Mouse (Mus musculus) heart, embryonic 14.5 days (tissue): ENCODE data around the gene Olfr1395. TPM values are rescaled to one million over a fixed set of nuclear protein-coding genes. Genes with fewer than 3 reads are reported as not detected.
A peak's percentile ranks its signal among the peaks of the same experiment; 100 is the strongest.

ENCODE experiments used
- ATAC-seq: fragments of 200-750 bp; cut with Nextera tagmentation; 2 replicates; pipeline ENCODE4 v1.8.0; 2017; ENCODE audit warnings: low read depth, moderate TSS enrichment; ENCODE audit not compliant: insufficient number of reproducible peaks, insufficient read depth, low FRiP score
- H3K27ac ChIP-seq, 2 experiments: fragments of 200-500 bp in 1 of 2; fragments of 300-500 bp in 1 of 2; sonication (generic) in 1 of 2; replicated peaks in 1 of 2; 2 replicates each; pipeline ENCODE4 v1.5.1; 2012 to 2014; ENCODE audit warnings: low read depth in 2 of 2, low read length in 2 of 2, control low read depth in 1 of 2, mild to moderate bottlenecking in 1 of 2, mixed read lengths in 1 of 2; ENCODE audit not compliant: control insufficient read depth in 1 of 2, insufficient read depth in 1 of 2
- H3K27me3 ChIP-seq: fragments of 300-500 bp; sonication (generic); 2 replicates; pipeline ENCODE4 v1.6.1; 2014; ENCODE audit warnings: mild to moderate bottlenecking, low read length, control low read depth; ENCODE audit not compliant: control insufficient read depth, insufficient read depth
- H3K36me3 ChIP-seq: fragments of 300-500 bp; sonication (generic); 2 replicates; pipeline ENCODE4 v1.6.1; 2014; ENCODE audit warnings: mild to moderate bottlenecking, control low read depth, low read length, mixed read lengths; ENCODE audit not compliant: control insufficient read depth, insufficient read depth
- H3K4me1 ChIP-seq, 2 experiments: fragments of 200-500 bp in 1 of 2; fragments of 300-500 bp in 1 of 2; sonication (generic) in 1 of 2; 2 replicates each; pipeline ENCODE4 v1.6.1; 2012 to 2014; ENCODE audit warnings: low read length in 2 of 2, control low read depth in 1 of 2, mixed read lengths in 1 of 2; ENCODE audit not compliant: control insufficient read depth in 2 of 2, insufficient read depth in 2 of 2
- H3K4me2 ChIP-seq: fragments of 300-500 bp; sonication (generic); 2 replicates; pipeline ENCODE4 v1.6.1; 2014; ENCODE audit warnings: mild to moderate bottlenecking, low read length
- H3K4me3 ChIP-seq, 2 experiments: fragments of 200-500 bp in 1 of 2; fragments of 300-500 bp in 1 of 2; sonication (generic) in 1 of 2; 2 replicates each; pipeline ENCODE4 v1.5.1; 2012 to 2014; ENCODE audit warnings: low read length in 2 of 2, mild to moderate bottlenecking in 2 of 2, control low read depth in 1 of 2, low read depth in 1 of 2, moderate library complexity in 1 of 2; ENCODE audit not compliant: control insufficient read depth in 1 of 2, insufficient read depth in 1 of 2
- H3K9ac ChIP-seq: fragments of 300-500 bp; sonication (generic); 2 replicates; pipeline ENCODE4 v1.6.1; 2014; ENCODE audit warnings: mild to moderate bottlenecking, low read length
- H3K9me3 ChIP-seq: fragments of 300-500 bp; sonication (generic); 2 replicates; pipeline ENCODE4 v1.6.1; 2016; ENCODE audit warnings: low read length, control low read depth; ENCODE audit not compliant: control insufficient read depth
- WGBS: fragments of 180-500 bp; shearing (Covaris S2); extraction: QIAGEN DNeasy Blood & Tissue Kit; methylation state at CpG from one replicate; pipeline ENCODE4 v1.1.7; 2014; 5-methylcytosine and 5-hydroxymethylcytosine counted together
- polyA plus RNA-seq: library from polyadenylated mRNA; unstranded; fragments of >200 nt; fragmentation: Nextera tagmentation; extraction: Ambion mirVana; gene quantifications from 2 replicates; pipeline ENCODE4 v1.2.1, GENCODE M21; 2014

Gene Olfr1395
- polyA plus RNA-seq, 1 experiment from 2014 or later = not detected

DNA sequence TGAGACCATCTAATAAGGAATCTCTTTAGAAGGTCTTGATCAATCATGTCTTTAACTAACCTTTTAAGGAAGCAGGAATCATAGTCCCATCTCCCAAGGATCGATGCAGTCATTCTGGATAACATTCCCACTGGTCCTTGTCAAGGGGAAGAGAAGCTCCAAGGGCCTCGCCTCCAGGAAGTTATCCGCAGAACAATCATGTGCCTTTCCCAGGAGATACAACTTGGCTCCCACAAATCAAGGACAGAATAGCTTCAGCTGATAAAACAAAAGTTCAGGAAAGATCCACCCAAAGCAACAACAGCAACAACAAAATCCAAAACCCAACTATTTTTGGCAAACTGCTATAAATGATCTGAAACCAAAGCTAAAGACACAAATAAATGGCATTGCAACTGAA lies 22.4 kb upstream of the Olfr1395 start:
- Histone ChIP-seq H3K9me3 (no peaks in the 10 kb centered on the region), H3K27me3 (no peaks in the 10 kb centered on the region), H3K4me1 (no peaks in the 10 kb centered on the region), H3K4me3 (no peak overlapping the region), H3K4me2 (no peak overlapping the region), H3K36me3 (no peaks in the 10 kb centered on the region), H3K27ac (no peak overlapping the region), H3K9ac (no peak overlapping the region)
- WGBS = 63% methylated on average over 3 of the region's 3 CpGs
- ATAC-seq = no peak

DNA sequence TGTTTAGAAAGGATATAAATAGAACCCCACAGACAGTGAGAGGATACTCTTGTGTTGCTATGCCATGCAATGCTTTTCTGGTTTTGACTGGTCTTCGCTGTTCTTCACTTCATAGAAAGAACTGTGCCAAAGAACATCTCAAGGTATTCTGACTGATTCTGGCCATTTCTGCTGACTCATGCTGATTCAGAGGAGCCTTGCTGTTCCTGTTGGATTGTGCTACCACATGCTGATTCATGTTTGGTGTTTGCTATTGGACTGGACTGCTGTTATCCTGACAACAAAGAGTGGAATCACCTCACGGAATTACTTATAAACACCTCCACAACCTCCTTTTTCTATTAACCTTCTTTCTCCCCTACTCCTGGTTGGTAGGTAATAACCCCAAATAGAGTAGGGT lies 17.9 kb upstream of the Olfr1395 start:
- H3K4me1 ChIP-seq = no peaks in the 10 kb centered on the region
- H3K9ac ChIP-seq = no peak overlapping the region
- no peak for ATAC-seq
- H3K27me3 ChIP-seq = no peaks in the 10 kb centered on the region
- 81% methylated on average over 2 of the region's 2 CpGs for WGBS
- H3K36me3 ChIP-seq = no peaks in the 10 kb centered on the region
- no peak overlapping the region for H3K4me2 ChIP-seq
- no peaks in the 10 kb centered on the region for H3K9me3 ChIP-seq
- no peak overlapping the region for H3K27ac ChIP-seq
- no peak overlapping the region for H3K4me3 ChIP-seq

DNA sequence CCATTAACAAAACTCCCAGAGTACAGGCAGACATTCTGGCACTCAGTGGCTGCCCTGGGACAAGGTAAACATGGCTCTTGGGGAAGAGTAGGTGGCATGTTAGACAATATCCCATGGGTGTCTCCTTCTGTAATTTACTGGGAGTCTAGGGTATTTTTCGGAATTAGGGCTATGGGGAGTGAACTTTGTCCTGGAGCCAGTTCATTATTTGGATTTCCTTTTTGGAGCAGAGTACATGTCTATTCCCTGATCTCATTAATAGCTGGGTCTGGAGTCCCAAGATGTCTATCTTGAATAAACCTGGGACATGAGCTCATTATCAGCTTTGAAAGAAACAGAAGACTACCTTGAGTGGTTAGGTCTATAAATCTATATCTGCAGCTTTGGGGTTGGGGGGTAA lies 12.0 kb downstream of the Olfr1395 start, which contains the start of gene Olfr1394:
Gene Olfr1394 (plus strand): TSS at position 301 of the 400 bp plus-strand sequence.
- Histone ChIP-seq H3K27ac (no peak within 1 kb of the TSS), H3K36me3 (no peaks in the 10 kb centered on the region), H3K4me2 (no peak within 1 kb of the TSS), H3K27me3 (no peaks in the 10 kb centered on the region), H3K9ac (no peak within 1 kb of the TSS), H3K9me3 (no peaks in the 10 kb centered on the region), H3K4me3 (no peak within 1 kb of the TSS), H3K4me1 (no peaks in the 10 kb centered on the region)
- WGBS = 85% methylated on average over 1 of the region's 1 CpGs
- ATAC-seq = no peak

DNA sequence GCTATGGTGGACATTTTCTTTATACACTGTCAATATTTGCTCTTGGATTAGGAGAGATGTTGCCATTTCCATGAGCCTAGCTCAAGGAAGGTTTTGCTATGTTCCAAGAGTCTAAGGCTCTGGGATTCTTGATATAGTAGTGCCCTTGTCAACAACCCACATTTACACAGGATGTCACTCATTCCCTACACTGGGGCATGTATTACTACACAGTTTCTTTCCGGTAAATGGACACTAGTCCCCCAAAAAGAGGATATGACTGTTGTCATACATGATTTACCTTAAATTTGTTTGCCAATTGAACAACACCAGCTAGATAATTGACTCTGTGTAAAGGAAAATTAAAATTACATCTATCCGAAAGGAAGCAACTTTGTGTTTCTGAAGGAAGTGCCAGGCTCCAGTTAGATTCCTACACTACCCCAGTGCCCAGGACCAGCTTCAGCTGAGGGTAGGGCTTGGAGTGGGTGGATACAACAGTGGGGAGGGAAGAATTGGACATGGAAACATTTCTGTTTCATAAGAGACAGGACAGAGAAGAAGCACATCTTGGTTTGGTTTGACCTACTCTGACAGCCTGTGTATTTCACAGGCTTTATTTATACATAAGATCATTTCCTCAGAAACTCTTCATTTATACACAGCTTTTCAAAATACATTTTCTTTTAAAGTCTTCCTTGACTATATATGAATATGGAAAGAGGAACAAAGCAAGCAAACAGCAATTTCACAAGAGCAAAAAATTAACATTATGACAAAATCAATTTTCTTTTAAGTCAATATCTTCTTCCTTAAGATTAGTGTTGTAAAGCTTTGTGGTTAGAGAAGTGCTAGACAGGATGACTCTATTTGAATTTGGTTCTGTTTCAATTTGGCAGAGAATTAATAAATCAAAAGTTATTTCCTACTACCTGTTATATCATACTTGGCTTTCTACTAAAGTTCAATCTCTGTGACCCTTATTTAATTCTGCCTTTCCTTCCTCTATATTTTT lies 15.0 kb downstream of the Olfr1395 start:
- no peak overlapping the region for H3K27ac ChIP-seq

DNA sequence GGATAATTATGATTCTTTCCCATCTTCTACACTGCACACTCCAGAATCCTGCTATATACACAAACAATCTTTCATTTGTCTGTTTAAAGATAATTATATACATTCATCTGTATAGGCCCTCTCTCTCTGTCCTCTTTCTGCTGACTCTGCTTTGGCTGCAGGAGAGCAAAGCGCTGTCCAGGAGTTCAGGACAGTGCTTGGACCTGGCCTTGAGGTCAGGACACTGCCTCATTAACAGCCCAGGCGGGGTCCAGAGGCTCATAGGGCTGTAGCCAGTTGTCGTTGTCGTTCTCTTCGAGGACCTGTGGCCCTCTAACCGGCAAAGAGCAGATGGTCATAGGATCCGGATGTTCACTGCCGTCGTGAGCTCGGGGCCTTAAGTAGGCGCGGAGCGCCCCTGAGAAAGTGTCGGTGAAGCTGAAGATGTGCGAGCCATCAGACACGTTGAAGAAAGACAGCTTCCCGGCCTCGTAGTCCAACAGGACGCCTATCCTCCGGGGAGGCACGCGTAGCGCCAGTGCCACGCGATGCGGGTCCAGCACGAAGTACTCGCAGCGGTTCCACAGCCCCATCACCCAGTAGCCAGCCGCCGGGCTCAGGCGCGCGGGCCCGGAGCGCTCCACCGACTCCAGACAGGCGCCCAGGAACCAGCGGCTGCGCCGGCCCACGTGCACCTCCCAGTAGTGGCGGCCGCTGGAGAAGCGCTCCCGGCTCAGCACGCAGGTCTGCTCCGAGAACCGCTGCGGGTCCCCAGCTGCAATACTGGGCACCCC lies 27.0 kb downstream of the Olfr1395 start:
- no peaks in the 10 kb centered on the region for H3K36me3 ChIP-seq
- peak overlapping the region; percentile 1 to 25; a peak in 3 of 4 replicates for H3K4me3 ChIP-seq
- H3K27ac ChIP-seq = no peak overlapping the region
- H3K4me2 ChIP-seq = peak overlapping the region; percentile 64
- no peaks in the 10 kb centered on the region; a peak in 1 of 4 replicates for H3K4me1 ChIP-seq
- ATAC-seq = no peak
- H3K27me3 ChIP-seq = peaks cover 21% of the 10 kb centered on the region
- WGBS = 6% methylated on average over 46 of the region's 50 CpGs
- no peak overlapping the region for H3K9ac ChIP-seq
- peaks cover 6% of the 10 kb centered on the region; the same call in 1 of the 2 replicates for H3K9me3 ChIP-seq

More for the DNA sequence above, 15.0 kb downstream of the Olfr1395 start:
- no peaks in the 10 kb centered on the region for H3K9me3 ChIP-seq
- no peak for ATAC-seq
- 77% methylated on average over 2 of the region's 2 CpGs for WGBS
- no peak overlapping the region for H3K4me2 ChIP-seq
- H3K4me3 ChIP-seq = no peak overlapping the region
- H3K36me3 ChIP-seq = no peaks in the 10 kb centered on the region
- no peaks in the 10 kb centered on the region for H3K27me3 ChIP-seq
- H3K4me1 ChIP-seq = no peaks in the 10 kb centered on the region
- no peak overlapping the region for H3K9ac ChIP-seq

DNA sequence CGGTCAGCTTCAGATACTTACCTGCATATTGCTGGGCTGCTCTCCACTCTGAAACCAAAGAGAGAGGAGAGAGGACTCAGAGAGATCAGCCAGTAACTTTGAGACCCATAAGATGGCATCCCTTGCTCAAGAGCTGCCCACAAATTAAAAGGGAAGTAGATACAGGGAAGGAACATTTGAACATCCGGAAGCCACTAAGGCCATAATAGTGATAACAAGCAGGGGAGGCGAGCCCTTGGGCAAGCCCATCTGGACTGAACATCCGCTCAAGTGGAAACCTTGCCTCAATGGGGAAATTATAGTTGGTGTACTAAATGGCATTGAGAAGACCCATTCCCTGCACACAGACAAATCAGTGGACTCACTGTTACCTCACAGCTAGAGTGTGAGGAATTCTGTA lies 28.5 kb downstream of the Olfr1395 start:
- H3K4me2 ChIP-seq = no peak overlapping the region
- H3K9ac ChIP-seq = no peak overlapping the region
- H3K9me3 ChIP-seq = peaks cover 6% of the 10 kb centered on the region; the same call in 1 of the 2 replicates
- ATAC-seq = no peak
- 83% methylated on average over 4 of the region's 4 CpGs for WGBS
- no peaks in the 10 kb centered on the region for H3K36me3 ChIP-seq
- no peak overlapping the region for H3K27ac ChIP-seq
- no peaks in the 10 kb centered on the region; a peak in 1 of 4 replicates for H3K4me1 ChIP-seq
- H3K27me3 ChIP-seq = peaks cover 21% of the 10 kb centered on the region
- no peak overlapping the region for H3K4me3 ChIP-seq

DNA sequence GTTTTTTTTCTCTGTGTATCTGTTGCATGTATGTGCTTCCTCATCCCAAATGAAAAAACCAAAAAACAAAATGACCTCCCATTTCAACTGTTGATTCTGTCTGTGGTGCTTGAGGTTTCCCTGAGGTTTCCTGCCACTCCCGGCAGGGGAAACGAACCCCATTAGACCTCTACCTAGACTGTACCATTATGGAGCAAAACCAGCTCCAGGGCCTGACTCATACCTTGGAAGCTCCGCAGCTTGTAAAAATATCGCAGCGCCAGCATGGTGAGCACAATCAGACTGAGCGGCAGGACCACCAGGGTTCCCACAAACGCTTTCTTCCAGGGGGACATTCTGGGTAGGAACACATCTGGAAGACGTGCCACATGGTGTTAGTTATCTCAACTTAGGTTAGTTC lies 33.3 kb downstream of the Olfr1395 start:
- no peak overlapping the region for H3K27ac ChIP-seq
- no peak overlapping the region for H3K4me2 ChIP-seq
- H3K9ac ChIP-seq = no peak overlapping the region
- H3K4me1 ChIP-seq = no peaks in the 10 kb centered on the region
- no peaks in the 10 kb centered on the region for H3K9me3 ChIP-seq
- H3K36me3 ChIP-seq = no peaks in the 10 kb centered on the region
- ATAC-seq = no peak
- 81% methylated on average over 8 of the region's 8 CpGs for WGBS
- H3K4me3 ChIP-seq = no peak overlapping the region
- no peaks in the 10 kb centered on the region; the same call in 1 of the 2 replicates for H3K27me3 ChIP-seq
